ENCODE assay signal across 10 mouse cellular contexts in the genomic region with DNA sequence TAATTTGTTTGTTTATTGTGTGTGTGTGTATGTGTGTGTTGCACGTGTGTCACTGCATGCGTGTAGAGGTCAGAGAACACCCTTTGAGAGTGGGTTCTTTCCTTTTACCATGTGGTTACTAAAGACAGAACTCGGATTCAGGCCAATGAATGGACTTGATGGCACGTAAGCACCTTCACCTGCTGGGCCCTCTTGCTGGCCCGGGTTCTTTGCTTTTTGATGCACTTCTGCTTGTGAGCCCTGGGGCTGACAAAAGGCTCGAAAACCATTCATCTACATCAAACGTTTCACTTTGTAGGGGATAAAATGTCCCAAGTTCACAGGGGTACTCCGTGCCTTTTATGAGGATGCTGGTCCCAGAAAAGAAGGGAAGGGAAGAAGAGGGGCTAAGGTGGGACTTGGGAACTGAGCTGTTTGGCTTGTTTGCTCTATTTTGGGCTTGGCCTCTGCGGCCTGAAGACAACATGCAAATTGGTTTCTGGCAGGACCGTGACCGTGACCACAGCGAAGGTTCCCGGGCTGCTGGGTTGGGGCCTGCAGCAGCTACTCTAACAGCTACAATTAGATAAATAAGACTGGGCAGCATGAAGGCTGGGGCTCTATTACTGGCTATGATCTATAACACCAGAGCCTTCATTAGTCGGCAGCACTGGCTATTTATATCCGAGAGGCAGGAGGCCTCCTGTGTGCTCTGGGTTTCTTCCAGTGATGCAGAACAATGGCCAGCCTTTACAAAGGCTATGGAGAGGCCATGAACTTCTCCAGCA. TPM values are rescaled to one million over a fixed set of nuclear protein-coding genes. Genes with fewer than 3 reads are reported as not detected.
DNase-seq lines count a peak whose midpoint lies in the region; ATAC-seq and TF ChIP-seq lines count a peak whose summit lies in the region.
"Had no signal": no experiment of that assay in that cellular context is flagged by ENCODE, and none has a peak within 500 bp of the region (broad histone marks: within the 10 kb centered on the region; RNA-seq: fewer than 3 reads in every experiment).

No protein-coding gene starts in this region.

- H3K36me3 ChIP-seq in intestine, embryonic 14.5 days (ENCODE audit: control insufficient read depth, insufficient read depth, low read length) = peaks cover 28% of the 10 kb centered on the region
- no peaks in the 10 kb centered on the region for H3K36me3 ChIP-seq in intestine, postnatal 0 days (ENCODE audit: control insufficient read depth, insufficient read depth)
- H3K36me3 ChIP-seq in heart, embryonic 10.5 days = peaks cover 66% of the 10 kb centered on the region
- H3K36me3 ChIP-seq in midbrain, embryonic 13.5 days = no peaks in the 10 kb centered on the region

- no peak for TF ChIP-seq POLR2A in brain, embryonic 14.5 days (IDR thresholded peaks at IDR 0.05; ENCODE audit: borderline replicate concordance, extremely low read depth, insufficient read depth, insufficient read length, poor library complexity, severe bottlenecking)

- H3K4me1 ChIP-seq in intestine, embryonic 14.5 days (replicated peaks; ENCODE audit: control insufficient read depth, insufficient read depth, low read length) = no peaks in the 10 kb centered on the region
- H3K4me1 ChIP-seq in intestine, postnatal 0 days (replicated peaks; ENCODE audit: control insufficient read depth, insufficient read depth, low read length) = no peaks in the 10 kb centered on the region
- H3K4me1 ChIP-seq in heart, embryonic 10.5 days = peaks cover 51% of the 10 kb centered on the region
- peaks cover 11% of the 10 kb centered on the region for H3K4me1 ChIP-seq in midbrain, embryonic 13.5 days (replicated peaks)

- DNase-seq in intestine, embryonic 14.5 days (ENCODE audit: low spot score) = no peak
- DNase-seq in brain, embryonic 14.5 days (ENCODE audit: low read depth) = peak; percentile 60
- DNase-seq in heart, embryonic 10.5 days (ENCODE audit: low spot score) = no peak
- no peak for DNase-seq in yolk sac, embryonic 10.5 days (ENCODE audit: low spot score)
- no peak for DNase-seq in adrenal gland, postnatal 36 days
- no peak for DNase-seq in left cerebral cortex, adult 11 months (ENCODE audit: low spot score)
- DNase-seq: thymus, postnatal 14 days had no signal

- H3K4me2 ChIP-seq in intestine, embryonic 14.5 days (ENCODE audit: low read length) = no peak overlapping the region
- no peak overlapping the region for H3K4me2 ChIP-seq in intestine, postnatal 0 days (replicated peaks; ENCODE audit: low read depth)
- H3K4me2 ChIP-seq in midbrain, embryonic 13.5 days (replicated peaks) = no peak overlapping the region
- H3K4me2 ChIP-seq: lung, embryonic 15.5 days had no signal

- no peak overlapping the region for H3K4me3 ChIP-seq in intestine, embryonic 14.5 days (ENCODE audit: low read depth, low read length)
- no peak overlapping the region for H3K4me3 ChIP-seq in intestine, postnatal 0 days (ENCODE audit: low read depth, low read length)
- H3K4me3 ChIP-seq in heart, embryonic 10.5 days = no peak overlapping the region
- no peak overlapping the region for H3K4me3 ChIP-seq in midbrain, embryonic 13.5 days (replicated peaks)
- H3K4me3 ChIP-seq: lung, embryonic 15.5 days had no signal

- WGBS in intestine, embryonic 14.5 days = 60% methylated on average over 15 of the region's 15 CpGs
- WGBS in intestine, postnatal 0 days = 71% methylated on average over 15 of the region's 15 CpGs
- WGBS in heart, embryonic 10.5 days = 56% methylated on average over 15 of the region's 15 CpGs
- 40% methylated on average over 15 of the region's 15 CpGs for WGBS in midbrain, embryonic 13.5 days

- peak overlapping the region; percentile 48; the same call in 1 of the 2 replicates for H3K27ac ChIP-seq in intestine, embryonic 14.5 days (ENCODE audit: low read depth)
- H3K27ac ChIP-seq in intestine, postnatal 0 days (ENCODE audit: low read depth, low read length) = no peak overlapping the region
- H3K27ac ChIP-seq in heart, embryonic 10.5 days = peak overlapping the region; percentile 86
- H3K27ac ChIP-seq in midbrain, embryonic 13.5 days = peak overlapping the region; percentile 51; the same call in 1 of the 2 replicates
- H3K27ac ChIP-seq: lung, embryonic 15.5 days had no signal

- no peaks in the 10 kb centered on the region for H3K9me3 ChIP-seq in intestine, embryonic 14.5 days (ENCODE audit: control insufficient read depth, low read length)
- H3K9me3 ChIP-seq in intestine, postnatal 0 days (ENCODE audit: control insufficient read depth) = no peaks in the 10 kb centered on the region
- H3K9me3 ChIP-seq in heart, embryonic 10.5 days = no peaks in the 10 kb centered on the region
- H3K9me3 ChIP-seq in midbrain, embryonic 13.5 days = no peaks in the 10 kb centered on the region
- H3K9me3 ChIP-seq: lung, embryonic 15.5 days had no signal

- no peak for ATAC-seq in intestine, embryonic 14.5 days (replicated peaks; ENCODE audit: low FRiP score, low TSS enrichment, low read depth)
- ATAC-seq in intestine, postnatal 0 days = no peak
- no peak for ATAC-seq in midbrain, embryonic 13.5 days

- no peak for TF ChIP-seq CTCF in intestine, postnatal 0 days (IDR thresholded peaks at IDR 0.05; ENCODE audit: low read depth)
- TF ChIP-seq CTCF in brain, embryonic 14.5 days (IDR thresholded peaks at IDR 0.05; ENCODE audit: borderline replicate concordance, extremely low read depth, insufficient read depth, insufficient read length) = no peak

- H3K9ac ChIP-seq in intestine, embryonic 14.5 days (ENCODE audit: low read length) = no peak overlapping the region
- H3K9ac ChIP-seq in intestine, postnatal 0 days (ENCODE audit: low read depth, low read length) = no peak overlapping the region
- no peak overlapping the region for H3K9ac ChIP-seq in midbrain, embryonic 13.5 days (replicated peaks)
- H3K9ac ChIP-seq: lung, embryonic 15.5 days had no signal

- H3K27me3 ChIP-seq in intestine, embryonic 14.5 days (replicated peaks; ENCODE audit: control insufficient read depth, insufficient read depth, low read length) = no peaks in the 10 kb centered on the region
- H3K27me3 ChIP-seq in intestine, postnatal 0 days (replicated peaks; ENCODE audit: control insufficient read depth, insufficient read depth, low read length) = no peaks in the 10 kb centered on the region
- H3K27me3 ChIP-seq in heart, embryonic 10.5 days (ENCODE audit: insufficient read depth, poor library complexity, severe bottlenecking) = no peaks in the 10 kb centered on the region
- H3K27me3 ChIP-seq in midbrain, embryonic 13.5 days = no peaks in the 10 kb centered on the region
- H3K27me3 ChIP-seq: lung, embryonic 15.5 days had no signal

RNA-seq across cellular contexts. Expression of a gene that starts 28.3 kb away (rescaled TPM):
- polyA plus RNA-seq in intestine, embryonic 14.5 days (2014; fragmentation: Nextera tagmentation; extraction: Ambion mirVana) = 172 and 187 TPM in 2 replicates
- 53.3 and 56.3 TPM in 2 replicates for polyA plus RNA-seq in intestine, postnatal 0 days (2015; fragmentation: Nextera tagmentation; extraction: Ambion mirVana)
- polyA plus RNA-seq in brain, embryonic 14.5 days (2012; rRNA removed) = 142 and 156 TPM in 2 replicates
- polyA plus RNA-seq in heart, embryonic 10.5 days (2016; fragmentation: Nextera tagmentation; extraction: Ambion mirVana) = 138 and 170 TPM in 2 replicates
- 135 and 147 TPM in 2 replicates for polyA plus RNA-seq in midbrain, embryonic 13.5 days (2015; fragmentation: Nextera tagmentation; extraction: Ambion mirVana)
- total RNA-seq in adrenal gland, postnatal 36 days (2021) = 10 to 100 TPM; 22.7 to 30.8 TPM

RNA-seq across cellular contexts. Expression of a gene that starts 46.9 kb away (rescaled TPM):
- polyA plus RNA-seq in intestine, embryonic 14.5 days (2014; fragmentation: Nextera tagmentation; extraction: Ambion mirVana) = 29.1 and 31.4 TPM in 2 replicates
- 11.7 and 14.2 TPM in 2 replicates for polyA plus RNA-seq in intestine, postnatal 0 days (2015; fragmentation: Nextera tagmentation; extraction: Ambion mirVana)
- polyA plus RNA-seq in brain, embryonic 14.5 days (2012; rRNA removed) = 7.9 and 10.1 TPM in 2 replicates
- 100 and 130 TPM in 2 replicates for polyA plus RNA-seq in heart, embryonic 10.5 days (2016; fragmentation: Nextera tagmentation; extraction: Ambion mirVana)
- 8.0 and 8.3 TPM in 2 replicates for polyA plus RNA-seq in midbrain, embryonic 13.5 days (2015; fragmentation: Nextera tagmentation; extraction: Ambion mirVana)
- 10 to 100 TPM; 12.4 to 20.2 TPM for total RNA-seq in adrenal gland, postnatal 36 days (2021)
